Mouse (Mus musculus): ENCODE results near the gene Alg9.

Gene Alg9

GRCm38 (mm10) chr9:50774991-50775612 lies at the start of gene Alg9, which contains the start of gene 1110032A03Rik:
Gene Alg9, plus strand, starts transcription at chr9:50775019.
Gene 1110032A03Rik, minus strand, starts transcription at chr9:50775520.
- DNase-seq (ENCODE audit: low spot score in 2 of 2) = peak; percentile 94 to 96

- DNase-seq (ENCODE audit: low spot score in 2 of 2) = no peak
Observed at GRCm38 (mm10) chr9:50725921-50726590, 48.8 kb upstream of the Alg9 start.

GRCm38 (mm10) chr9:50727171-50727924 lies 47.5 kb upstream of the Alg9 start:
- DNase-seq (ENCODE audit: low spot score in 2 of 2) = no peak

GRCm38 (mm10) chr9:50727925-50728651 lies 46.7 kb upstream of the Alg9 start:
- DNase-seq (ENCODE audit: low spot score in 2 of 2) = peak; percentile 9 to 61

- DNase-seq (ENCODE audit: low spot score in 2 of 2) = no peak
Observed at GRCm38 (mm10) chr9:50729600-50729999, 45.2 kb upstream of the Alg9 start.

GRCm38 (mm10) chr9:50732560-50732959 lies 42.3 kb upstream of the Alg9 start:
- no peak for DNase-seq (ENCODE audit: low spot score in 2 of 2)

- peak; percentile 19 to 46 for DNase-seq (ENCODE audit: low spot score in 2 of 2)
Observed at GRCm38 (mm10) chr9:50734989-50735388, 39.8 kb upstream of the Alg9 start.

GRCm38 (mm10) chr9:50738914-50739870 lies 35.6 kb upstream of the Alg9 start, which contains the start of gene Dixdc1:
Gene Dixdc1, minus strand, starts transcription at chr9:50739517.
- DNase-seq (ENCODE audit: low spot score in 2 of 2) = peak; percentile 67 to 89

GRCm38 (mm10) chr9:50740867-50741784 lies 33.7 kb upstream of the Alg9 start:
- no peak for DNase-seq (ENCODE audit: low spot score in 2 of 2)

GRCm38 (mm10) chr9:50742261-50742660 lies 32.6 kb upstream of the Alg9 start:
- no peak for DNase-seq (ENCODE audit: low spot score in 2 of 2)

- DNase-seq (ENCODE audit: low spot score in 2 of 2) = no peak
Observed at GRCm38 (mm10) chr9:50742744-50743143, 32.1 kb upstream of the Alg9 start.

- no peak for DNase-seq (ENCODE audit: low spot score in 2 of 2)
Observed at GRCm38 (mm10) chr9:50745806-50746205, 29.0 kb upstream of the Alg9 start.

- no peak for DNase-seq (ENCODE audit: low spot score in 2 of 2)
Observed at GRCm38 (mm10) chr9:50746214-50746677, 28.6 kb upstream of the Alg9 start, which contains the start of gene 2310030G06Rik. Gene 2310030G06Rik, minus strand, starts transcription at chr9:50746536.

- DNase-seq (ENCODE audit: low spot score in 2 of 2) = no peak
Observed at GRCm38 (mm10) chr9:50750706-50751105, 24.1 kb upstream of the Alg9 start.

GRCm38 (mm10) chr9:50751323-50751722 lies 23.5 kb upstream of the Alg9 start, which contains the start of gene Cryab:
Gene Cryab, plus strand, starts transcription at chr9:50751325.
- no peak for DNase-seq (ENCODE audit: low spot score in 2 of 2)

- no peak for DNase-seq (ENCODE audit: low spot score in 2 of 2)
Observed at GRCm38 (mm10) chr9:50752054-50752602, 22.7 kb upstream of the Alg9 start, which contains the start of gene Hspb2. Gene Hspb2, minus strand, starts transcription at chr9:50752354.

- no peak for DNase-seq (ENCODE audit: low spot score in 2 of 2)
Observed at GRCm38 (mm10) chr9:50752784-50753615, 21.8 kb upstream of the Alg9 start.

- DNase-seq (ENCODE audit: low spot score in 2 of 2) = no peak
Observed at GRCm38 (mm10) chr9:50753947-50754346, 20.9 kb upstream of the Alg9 start.
